Mouse (Mus musculus) lung, postnatal 0 days (tissue): ENCODE data around the gene Msantd2.

Experiments used
- CTCF ChIP-seq: IDR thresholded peaks from 2 replicates; pipeline ENCODE4 v1.5.1; 2016; ENCODE audit warnings: antibody characterized with exemption, mild to moderate bottlenecking
- EP300 ChIP-seq: IDR thresholded peaks from 2 replicates; pipeline ENCODE4 v1.6.1; 2016; ENCODE audit warnings: antibody characterized with exemption, mild to moderate bottlenecking, control low read depth

- TF ChIP-seq EP300 (no peak), CTCF (no peak)
Observed at GRCm38 (mm10) chr9:37525461-37525860, 36.3 kb downstream of the Msantd2 start.
